Mouse (Mus musculus) liver, embryonic 11.5 days (tissue): ENCODE results near the gene Defb33. TPM values are rescaled to one million over a fixed set of nuclear protein-coding genes. Genes with fewer than 3 reads are reported as not detected.

Experiments used
- ATAC-seq: fragments of 200-750 bp; cut with Nextera tagmentation; replicated peaks from 2 replicates; pipeline ENCODE4 v1.8.0; 2017; ENCODE audit warnings: moderate number of reproducible peaks, mild to moderate bottlenecking, moderate TSS enrichment, moderate library complexity; ENCODE audit not compliant: low FRiP score
- DNase-seq: peaks from one replicate; pipeline ENCODE4 v3.0.0-alpha.2; 2017; ENCODE audit warnings: low spot score
- H3K27ac ChIP-seq: fragments of 300-500 bp; sonication (generic); 2 replicates; pipeline ENCODE4 v1.5.1; 2014; ENCODE audit warnings: mild to moderate bottlenecking, low read depth, low read length, control low read depth
- H3K27me3 ChIP-seq: fragments of 300-500 bp; sonication (generic); replicated peaks from 2 replicates; pipeline ENCODE4 v1.6.1; 2014; ENCODE audit warnings: low read length, mixed read lengths; ENCODE audit not compliant: control insufficient read depth, insufficient read depth
- H3K36me3 ChIP-seq: fragments of 300-500 bp; sonication (generic); 2 replicates; pipeline ENCODE4 v1.6.1; 2014; ENCODE audit warnings: mild to moderate bottlenecking, low read length, moderate library complexity, mixed read lengths; ENCODE audit not compliant: control insufficient read depth, insufficient read depth
- H3K4me1 ChIP-seq: fragments of 300-500 bp; sonication (generic); replicated peaks from 2 replicates; pipeline ENCODE4 v1.6.1; 2014; ENCODE audit warnings: low read length, mixed read lengths; ENCODE audit not compliant: control insufficient read depth, insufficient read depth
- H3K4me2 ChIP-seq: fragments of 300-500 bp; sonication (generic); 2 replicates; pipeline ENCODE4 v1.6.1; 2014; ENCODE audit warnings: mild to moderate bottlenecking, control low read depth, moderate library complexity
- H3K4me3 ChIP-seq: fragments of 300-500 bp; sonication (generic); 2 replicates; pipeline ENCODE4 v1.5.1; 2014; ENCODE audit warnings: low read depth, low read length, control low read depth
- H3K9ac ChIP-seq: fragments of 300-500 bp; sonication (generic); 2 replicates; pipeline ENCODE4 v1.6.1; 2014; ENCODE audit warnings: low read depth, low read length, control low read depth
- H3K9me3 ChIP-seq: fragments of 300-500 bp; sonication (generic); 2 replicates; pipeline ENCODE4 v1.6.1; 2016; ENCODE audit warnings: low read length, inconsistent platforms, mixed read lengths; ENCODE audit not compliant: control insufficient read depth
- WGBS: fragments of 180-500 bp; shearing (Covaris S2); extraction: QIAGEN DNeasy Blood & Tissue Kit; methylation state at CpG from one replicate; pipeline ENCODE4 v1.1.7; 2014; 5-methylcytosine and 5-hydroxymethylcytosine counted together
- polyA plus RNA-seq: library from polyadenylated mRNA; unstranded; fragments of >200 nt; fragmentation: Nextera tagmentation; extraction: Ambion mirVana; gene quantifications from 2 replicates; pipeline ENCODE4 v1.2.1, GENCODE M21; 2014

Gene Defb33
- polyA plus RNA-seq, result not detected in 2 replicates

GRCm38 (mm10) chr8:20892369-20892768 lies at the start of gene Defb33:
Defb33 (plus strand) TSS chr8:20892669.
- DNase-seq, result no peak
- Histone ChIP-seq H3K4me2 (no peak within 1 kb of the TSS), H3K9me3 (0 out of 2 replicates have a peak, but pooled peaks cover 4% of the 10 kb centered on the region), H3K27ac (no peak within 1 kb of the TSS), H3K9ac (no peak within 1 kb of the TSS), H3K4me3 (no peak within 1 kb of the TSS), H3K36me3 (no peaks in the 10 kb centered on the region), H3K27me3 (no peaks in the 10 kb centered on the region), H3K4me1 (no peaks in the 10 kb centered on the region)
- no peak for ATAC-seq
- WGBS, result 83% methylated on average over 2 of the region's 2 CpGs

- H3K4me3 ChIP-seq, result no peak overlapping the region
- no peak overlapping the region for H3K9ac ChIP-seq
- H3K36me3 ChIP-seq, result no peaks in the 10 kb centered on the region
- H3K27ac ChIP-seq, result no peak overlapping the region
- H3K9me3 ChIP-seq, result no peaks in the 10 kb centered on the region
- no peak overlapping the region for H3K4me2 ChIP-seq
- H3K4me1 ChIP-seq, result no peaks in the 10 kb centered on the region
- WGBS, result 36% methylated on average over 6 of the region's 6 CpGs
- H3K27me3 ChIP-seq, result no peaks in the 10 kb centered on the region
- no peak for ATAC-seq
- no peak for DNase-seq
Observed at GRCm38 (mm10) chr8:20874608-20875007, 17.9 kb upstream of the Defb33 start.

GRCm38 (mm10) chr8:20902527-20902926 lies 10.1 kb downstream of the Defb33 start, which contains the start of gene Gm15056:
Gm15056 (minus strand) TSS chr8:20902627.
- 45% methylated on average over 2 of the region's 2 CpGs for WGBS
- DNase-seq (no peak), ATAC-seq (no peak)
- Histone ChIP-seq H3K27me3 (no peaks in the 10 kb centered on the region), H3K4me1 (no peaks in the 10 kb centered on the region), H3K27ac (no peak within 1 kb of the TSS), H3K9me3 (peaks cover 15% of the 10 kb centered on the region), H3K9ac (no peak within 1 kb of the TSS), H3K36me3 (no peaks in the 10 kb centered on the region), H3K4me2 (no peak within 1 kb of the TSS), H3K4me3 (no peak within 1 kb of the TSS)

- DNase-seq (no peak), ATAC-seq (no peak)
- Histone ChIP-seq H3K4me3 (no peak overlapping the region), H3K9me3 (peaks cover 7% of the 10 kb centered on the region; the same call in 1 of the 2 replicates), H3K4me1 (no peaks in the 10 kb centered on the region), H3K4me2 (no peak overlapping the region), H3K36me3 (no peaks in the 10 kb centered on the region), H3K27ac (no peak overlapping the region), H3K27me3 (no peaks in the 10 kb centered on the region), H3K9ac (no peak overlapping the region)
- 85% methylated on average over 2 of the region's 2 CpGs for WGBS
Observed at GRCm38 (mm10) chr8:20907119-20907518, 14.7 kb downstream of the Defb33 start.

- Histone ChIP-seq H3K9me3 (peaks cover 7% of the 10 kb centered on the region; the same call in 1 of the 2 replicates), H3K27ac (no peak overlapping the region), H3K27me3 (no peaks in the 10 kb centered on the region), H3K4me1 (no peaks in the 10 kb centered on the region), H3K4me2 (no peak overlapping the region), H3K4me3 (no peak overlapping the region), H3K9ac (no peak overlapping the region), H3K36me3 (no peaks in the 10 kb centered on the region)
- 57% methylated on average over 2 of the region's 2 CpGs for WGBS
- DNase-seq (no peak), ATAC-seq (no peak)
Observed at GRCm38 (mm10) chr8:20908256-20908655, 15.8 kb downstream of the Defb33 start.

DNA sequence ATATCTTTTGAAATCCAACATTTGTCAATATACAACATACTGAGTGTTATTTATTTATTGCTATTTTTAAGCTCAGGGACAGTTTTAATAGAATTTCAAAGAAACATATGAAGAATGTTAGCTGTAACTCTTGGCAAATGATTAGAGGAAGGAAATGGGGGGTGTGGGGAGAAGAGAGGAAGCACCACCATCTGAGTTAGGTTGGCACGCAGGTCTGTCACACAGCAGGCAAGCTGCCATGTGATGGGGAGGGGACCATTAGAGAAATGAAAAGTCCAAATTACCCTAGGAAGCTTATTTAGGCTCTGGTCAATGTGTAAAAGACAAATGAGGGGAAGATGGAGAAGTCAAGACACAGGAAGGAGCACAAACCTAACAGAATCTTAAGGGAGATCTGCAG lies 19.8 kb downstream of the Defb33 start:
- H3K27me3 ChIP-seq, result no peaks in the 10 kb centered on the region
- no peak overlapping the region for H3K4me3 ChIP-seq
- no peak overlapping the region for H3K27ac ChIP-seq
- H3K4me2 ChIP-seq, result no peak overlapping the region
- DNase-seq (no peak), ATAC-seq (no peak)
- H3K36me3 ChIP-seq, result no peaks in the 10 kb centered on the region
- H3K9me3 ChIP-seq, result no peaks in the 10 kb centered on the region
- WGBS, result 80% methylated on average over 1 of the region's 1 CpGs
- H3K4me1 ChIP-seq, result no peaks in the 10 kb centered on the region
- H3K9ac ChIP-seq, result no peak overlapping the region

- DNase-seq (no peak), ATAC-seq (no peak)
- Histone ChIP-seq H3K27me3 (no peaks in the 10 kb centered on the region), H3K4me3 (no peak within 1 kb of the TSS), H3K4me1 (no peaks in the 10 kb centered on the region), H3K9me3 (peaks cover 4% of the 10 kb centered on the region; the same call in 1 of the 2 replicates), H3K4me2 (no peak within 1 kb of the TSS), H3K27ac (no peak within 1 kb of the TSS), H3K9ac (no peak within 1 kb of the TSS), H3K36me3 (no peaks in the 10 kb centered on the region)
- WGBS, result 69% methylated on average over 3 of the region's 3 CpGs
Observed at GRCm38 (mm10) chr8:20921971-20922370, 29.5 kb downstream of the Defb33 start, which contains the start of gene Gm6040. Gm6040 (minus strand) TSS chr8:20922071.

DNA sequence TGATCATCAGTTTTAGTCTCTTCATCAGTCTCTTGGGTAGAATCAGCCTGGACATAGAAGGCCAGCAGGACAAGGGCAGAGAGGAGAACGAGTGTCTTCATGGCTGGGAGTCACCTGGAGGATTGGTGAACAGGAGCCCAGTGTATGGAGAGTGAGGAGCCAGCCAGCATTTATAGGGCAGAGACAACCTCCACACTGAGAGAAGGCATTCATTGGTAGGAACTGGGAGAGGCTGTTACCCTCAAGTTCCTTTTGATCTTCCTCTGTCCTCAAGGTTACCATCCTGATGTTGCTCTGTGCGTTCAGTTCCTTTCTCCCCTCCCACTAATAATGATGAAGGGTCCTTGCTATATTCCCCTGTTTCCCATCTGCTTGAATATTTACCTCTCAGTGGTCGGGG lies 52.1 kb downstream of the Defb33 start, which contains the start of gene AY761185:
Gene AY761185, minus strand, starts transcription at position 101 of the 400 bp plus-strand sequence.
- DNase-seq, result no peak
- no peak within 1 kb of the TSS for H3K9ac ChIP-seq
- WGBS, result 66% methylated on average over 3 of the region's 3 CpGs
- no peaks in the 10 kb centered on the region for H3K4me1 ChIP-seq
- no peak within 1 kb of the TSS for H3K4me2 ChIP-seq
- no peak within 1 kb of the TSS for H3K4me3 ChIP-seq
- no peaks in the 10 kb centered on the region for H3K36me3 ChIP-seq
- 0 out of 2 replicates have a peak, but pooled peaks cover 3% of the 10 kb centered on the region for H3K9me3 ChIP-seq
- no peaks in the 10 kb centered on the region for H3K27me3 ChIP-seq
- no peak for ATAC-seq
- no peak within 1 kb of the TSS for H3K27ac ChIP-seq
